Mouse (Mus musculus) G1E-ER4 (cell line): Measurements from ENCODE around the gene Atg4d. TPM values are rescaled to one million over a fixed set of nuclear protein-coding genes. Genes with fewer than 3 reads are reported as not detected.

Source experiments
- GATA1 ChIP-seq: IDR thresholded peaks from one replicate; pipeline ENCODE4 v1.8.0; 2012; ENCODE audit warnings: low read length, inconsistent platforms
- polyA plus RNA-seq: library from polyadenylated mRNA; stranded (reverse); fragments of >175 nt; gene quantifications from 2 replicates; pipeline ENCODE4 v1.2.3, GENCODE M21; 2012

Gene Atg4d
- polyA plus RNA-seq, 1 experiment, result 25.8 TPM

DNA sequence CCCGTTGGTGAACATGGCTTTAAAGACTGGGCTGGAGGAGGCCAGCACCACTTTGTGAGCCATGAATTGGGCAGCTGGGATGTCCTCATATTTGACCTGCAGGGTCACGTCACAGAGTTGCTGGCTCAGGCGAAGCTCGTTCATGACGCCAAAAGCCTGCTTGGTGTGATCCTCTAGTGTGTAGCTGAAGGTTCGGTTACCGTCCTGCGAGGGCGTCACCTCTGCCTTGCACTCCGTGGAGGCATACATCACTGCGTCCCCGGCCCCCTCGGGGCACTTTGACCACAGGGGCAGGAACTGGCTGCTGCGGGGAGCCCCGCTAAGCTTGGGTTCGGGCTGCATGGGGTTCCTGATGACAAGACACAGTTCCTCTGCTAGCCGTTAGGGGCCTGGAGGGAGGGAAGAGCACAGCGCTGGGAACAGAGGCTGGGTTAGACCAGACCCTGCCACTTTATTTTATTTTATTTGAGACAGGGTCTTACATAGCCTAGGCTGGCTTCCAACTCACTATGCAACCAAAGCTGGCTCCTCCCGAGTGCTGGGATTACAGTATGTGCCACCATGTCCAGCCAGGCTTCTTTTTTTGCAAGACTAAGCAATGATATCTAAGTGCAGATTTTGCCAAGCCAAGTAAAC lies 27.6 kb upstream of the Atg4d start:
- TF ChIP-seq GATA1, result no peak

DNA sequence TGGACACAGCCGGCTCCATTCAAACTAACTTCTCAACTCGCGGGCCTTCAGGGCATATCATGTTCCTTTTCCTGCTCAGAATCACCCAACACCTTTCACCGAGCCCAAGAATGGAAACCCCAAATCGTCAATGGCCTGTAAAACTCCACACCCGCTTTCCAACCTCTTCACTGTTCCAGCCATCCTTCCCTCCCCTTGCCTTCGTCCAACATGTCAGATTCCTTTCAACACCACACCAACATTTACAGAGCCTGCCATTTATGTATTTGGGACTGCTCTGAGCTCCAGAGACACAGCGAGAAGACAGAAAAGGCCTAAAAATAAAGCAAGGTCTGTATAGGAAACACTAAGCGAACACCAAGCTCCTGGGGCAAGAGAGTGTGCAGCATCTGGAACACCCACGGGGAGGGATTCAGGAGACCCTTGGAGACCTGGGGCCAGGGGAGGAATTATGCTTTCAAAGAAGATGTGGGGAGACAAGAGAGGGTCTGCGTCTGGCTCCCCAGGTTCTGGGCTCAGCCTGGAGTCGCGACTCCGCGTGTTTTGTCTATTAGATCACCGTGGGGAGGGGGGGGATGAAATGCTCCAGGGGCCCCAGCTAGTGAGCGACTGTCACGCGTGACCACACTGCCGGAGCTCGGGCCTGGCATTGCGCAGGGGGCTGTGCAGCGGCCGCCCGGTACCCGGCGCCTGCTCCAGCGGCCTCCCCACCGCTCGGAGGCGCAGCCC lies 26.9 kb upstream of the Atg4d start:
- no peak for TF ChIP-seq GATA1

DNA sequence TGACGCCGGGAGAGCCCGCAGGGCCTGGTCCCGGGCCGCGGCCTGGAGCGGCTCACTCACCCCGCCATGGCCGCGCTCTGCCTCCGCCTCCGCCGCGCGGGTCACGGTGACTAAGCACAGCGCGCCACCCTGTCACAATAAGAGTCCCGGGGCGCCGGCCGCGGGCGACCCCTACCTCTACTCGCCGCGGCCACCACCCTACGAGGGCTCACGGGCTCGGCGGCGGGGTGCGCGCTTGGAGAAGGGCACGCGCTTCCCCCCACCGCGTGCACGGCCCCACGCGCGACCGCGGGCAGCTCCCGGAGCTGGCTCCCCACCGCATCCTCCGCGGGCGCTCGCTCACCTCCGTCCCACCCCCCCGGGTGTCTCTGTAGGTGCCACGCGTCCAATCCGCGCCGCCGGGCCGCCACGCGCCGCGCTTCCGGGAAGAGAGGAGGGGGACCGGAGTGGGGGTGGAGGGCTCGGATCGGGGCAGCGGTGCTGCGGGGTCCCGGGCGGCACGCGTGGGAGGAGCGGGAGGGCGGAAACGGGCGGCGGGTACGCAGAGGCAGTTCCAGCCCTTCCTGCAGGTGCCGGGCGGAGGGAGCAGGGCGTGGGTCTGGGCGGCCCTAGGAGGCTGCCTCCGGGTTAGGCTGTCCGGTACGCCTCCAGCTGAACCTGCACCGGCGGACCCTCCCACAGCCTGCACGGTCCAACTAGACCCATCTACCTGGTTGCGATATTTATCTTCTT lies 26.2 kb upstream of the Atg4d start, which contains the start of gene Keap1:
TSS of gene Keap1 (minus strand) at position 629 of the 732 bp plus-strand sequence.
- no peak for TF ChIP-seq GATA1

DNA sequence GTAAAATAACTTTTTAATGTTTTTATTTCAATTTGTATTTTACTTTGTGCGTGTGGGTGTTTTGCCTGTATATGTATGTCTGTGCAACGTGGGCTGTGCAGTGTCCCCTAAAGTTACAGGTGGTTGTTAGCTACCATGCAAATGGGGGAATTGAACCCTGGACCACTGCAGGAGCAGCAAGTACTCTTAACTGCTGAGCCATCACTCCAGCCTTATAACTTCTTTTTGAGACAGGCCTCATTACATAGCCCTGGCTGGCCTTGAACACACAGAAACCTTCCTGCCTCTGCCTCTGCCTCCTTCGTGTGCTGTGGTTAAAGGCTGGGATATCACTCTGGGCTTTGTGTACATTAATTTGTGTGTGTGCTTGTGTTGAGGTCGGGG lies 25.6 kb upstream of the Atg4d start:
- TF ChIP-seq GATA1, result no peak

DNA sequence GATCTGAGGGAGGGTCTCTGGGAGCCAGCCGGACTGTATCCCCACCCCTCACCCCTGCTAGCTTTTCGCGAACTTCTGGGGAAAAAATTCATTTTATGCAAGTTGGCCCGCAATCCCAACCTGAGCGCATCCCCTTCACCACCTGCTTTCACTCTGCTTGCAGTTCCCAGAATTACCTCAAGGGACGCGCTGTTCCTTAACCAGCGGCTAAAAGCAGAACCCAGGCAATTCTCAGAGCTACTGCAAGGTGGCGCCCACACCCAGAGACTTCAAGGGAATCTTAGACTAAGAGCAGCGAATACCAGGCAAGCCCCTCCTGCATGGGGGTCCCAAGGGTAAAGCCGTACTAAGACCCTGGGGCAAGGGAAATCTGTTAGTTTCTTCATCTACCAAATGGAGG lies 23.8 kb upstream of the Atg4d start:
- TF ChIP-seq GATA1, result no peak

DNA sequence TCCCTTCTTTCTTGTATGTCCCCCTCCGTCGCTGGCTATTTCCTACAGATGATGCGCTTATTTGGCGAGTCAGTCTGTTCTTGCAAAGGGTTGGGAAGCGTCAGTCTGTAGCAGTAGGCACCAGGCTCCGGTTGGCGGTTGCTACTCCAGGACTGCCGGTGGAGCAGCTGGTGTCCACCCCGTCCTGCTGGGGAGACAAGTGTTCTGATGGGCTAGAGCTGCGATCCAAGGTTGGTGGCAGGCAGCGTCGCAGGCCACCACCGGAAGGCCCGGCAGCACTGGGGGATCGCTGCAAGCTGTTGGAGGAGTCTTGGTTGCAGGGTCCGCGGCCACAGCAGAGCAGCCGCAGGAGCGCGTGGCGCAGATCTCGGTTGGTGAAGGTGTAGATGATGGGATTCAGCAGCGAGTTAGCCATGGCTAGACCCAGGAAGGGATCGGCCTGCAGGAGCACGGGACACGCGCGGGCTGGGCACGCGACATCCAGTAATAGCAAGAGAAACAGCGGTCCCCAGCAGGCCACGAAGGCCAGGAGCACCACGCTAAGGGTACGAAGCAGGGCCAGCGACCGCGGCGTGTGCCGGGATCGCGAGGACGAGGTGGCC lies 21.2 kb upstream of the Atg4d start:
- TF ChIP-seq GATA1, result no peak

DNA sequence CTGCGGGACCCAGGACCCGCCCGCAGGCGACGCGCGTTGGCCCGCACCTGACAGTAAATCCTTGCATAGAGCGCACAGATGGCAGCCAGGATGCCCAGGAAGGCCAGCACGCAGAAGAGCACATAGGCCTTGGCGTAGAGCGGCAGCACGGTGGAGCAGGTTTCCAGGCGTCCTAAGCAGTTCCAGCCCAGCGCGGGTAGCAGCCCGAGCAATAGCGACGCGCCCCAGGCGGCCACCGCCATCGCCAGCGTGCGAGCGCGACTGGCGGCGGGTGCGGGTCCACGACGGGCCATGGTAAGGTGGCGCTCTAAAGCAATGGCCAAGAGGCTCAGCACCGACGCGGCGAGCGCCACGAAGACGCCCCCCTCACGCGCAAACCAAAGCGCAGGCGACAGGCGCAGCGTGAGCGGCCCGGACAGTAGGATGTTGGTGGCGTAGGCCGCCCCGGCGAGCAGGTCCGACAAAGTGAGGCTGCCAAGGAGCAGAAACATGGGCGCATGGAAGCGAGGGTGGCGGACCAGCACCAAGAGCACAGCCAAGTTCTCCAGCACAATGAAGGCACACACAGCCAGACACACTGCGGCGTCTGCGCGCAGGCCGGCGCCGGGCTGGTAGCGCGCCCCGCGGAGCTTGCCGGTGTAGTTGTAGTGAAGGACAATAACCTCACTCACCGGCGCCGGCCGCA lies 20.5 kb upstream of the Atg4d start:
- no peak for TF ChIP-seq GATA1

DNA sequence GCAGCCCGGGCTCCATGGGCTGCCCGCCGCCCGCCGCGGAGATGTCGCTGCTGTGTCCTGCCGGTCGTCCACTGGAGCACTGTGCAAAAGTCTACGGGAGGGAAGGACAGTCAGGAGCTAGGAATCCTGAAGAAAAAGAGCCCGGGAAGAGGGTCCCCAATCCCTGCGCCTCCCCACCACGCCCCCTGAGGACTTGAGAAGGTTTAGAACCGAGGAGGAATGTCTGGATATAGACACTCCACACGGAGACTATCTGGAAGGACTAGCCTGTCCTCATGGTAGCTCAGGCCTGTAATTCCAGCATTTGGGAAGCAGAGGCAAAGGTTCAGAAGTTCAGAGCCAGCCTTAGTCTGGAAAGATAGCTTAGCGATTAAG lies 20.0 kb upstream of the Atg4d start:
- no peak for TF ChIP-seq GATA1

DNA sequence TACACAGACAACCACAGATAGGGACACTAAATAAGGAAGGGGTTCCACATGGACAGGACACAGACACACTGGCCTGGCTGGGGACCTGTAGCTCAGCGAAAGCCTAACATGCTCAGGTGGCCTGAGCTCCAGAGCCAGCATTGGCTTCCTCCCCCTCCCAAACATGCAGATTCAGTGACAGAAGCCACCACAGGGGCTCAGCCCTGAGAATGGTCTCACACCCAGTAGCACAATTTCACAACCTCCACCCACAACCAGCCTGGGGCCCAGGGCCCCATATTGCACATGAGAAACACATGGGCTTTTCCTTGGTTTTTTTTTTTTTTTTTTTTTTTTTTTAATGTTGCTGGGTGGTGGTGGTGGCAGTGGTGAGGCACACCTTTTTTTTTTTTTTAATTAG lies 18.8 kb upstream of the Atg4d start:
- TF ChIP-seq GATA1, result no peak

DNA sequence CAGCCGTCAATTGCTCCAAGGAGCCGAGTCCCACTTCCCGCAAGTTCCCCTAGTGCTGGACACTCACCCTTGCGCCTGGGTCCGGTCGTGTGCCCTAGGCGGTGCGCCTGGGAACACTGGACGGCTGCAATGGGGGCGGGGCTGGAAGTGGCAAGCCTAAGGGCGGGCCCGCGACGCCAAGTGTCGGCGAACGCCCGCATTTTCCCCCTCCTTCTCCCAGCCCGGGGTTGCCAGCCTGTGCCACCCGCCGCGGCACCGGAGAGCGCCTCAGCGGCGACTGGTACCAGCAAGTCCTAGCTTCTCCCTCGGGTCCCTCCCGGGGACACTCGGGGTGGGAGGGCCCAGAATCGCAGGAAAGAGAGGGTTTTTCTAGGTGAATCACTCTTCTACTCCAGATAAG lies 16.8 kb upstream of the Atg4d start, which contains the start of gene S1pr5:
TSS of gene S1pr5 (minus strand) at position 118 of the 400 bp plus-strand sequence.
- TF ChIP-seq GATA1, result no peak

DNA sequence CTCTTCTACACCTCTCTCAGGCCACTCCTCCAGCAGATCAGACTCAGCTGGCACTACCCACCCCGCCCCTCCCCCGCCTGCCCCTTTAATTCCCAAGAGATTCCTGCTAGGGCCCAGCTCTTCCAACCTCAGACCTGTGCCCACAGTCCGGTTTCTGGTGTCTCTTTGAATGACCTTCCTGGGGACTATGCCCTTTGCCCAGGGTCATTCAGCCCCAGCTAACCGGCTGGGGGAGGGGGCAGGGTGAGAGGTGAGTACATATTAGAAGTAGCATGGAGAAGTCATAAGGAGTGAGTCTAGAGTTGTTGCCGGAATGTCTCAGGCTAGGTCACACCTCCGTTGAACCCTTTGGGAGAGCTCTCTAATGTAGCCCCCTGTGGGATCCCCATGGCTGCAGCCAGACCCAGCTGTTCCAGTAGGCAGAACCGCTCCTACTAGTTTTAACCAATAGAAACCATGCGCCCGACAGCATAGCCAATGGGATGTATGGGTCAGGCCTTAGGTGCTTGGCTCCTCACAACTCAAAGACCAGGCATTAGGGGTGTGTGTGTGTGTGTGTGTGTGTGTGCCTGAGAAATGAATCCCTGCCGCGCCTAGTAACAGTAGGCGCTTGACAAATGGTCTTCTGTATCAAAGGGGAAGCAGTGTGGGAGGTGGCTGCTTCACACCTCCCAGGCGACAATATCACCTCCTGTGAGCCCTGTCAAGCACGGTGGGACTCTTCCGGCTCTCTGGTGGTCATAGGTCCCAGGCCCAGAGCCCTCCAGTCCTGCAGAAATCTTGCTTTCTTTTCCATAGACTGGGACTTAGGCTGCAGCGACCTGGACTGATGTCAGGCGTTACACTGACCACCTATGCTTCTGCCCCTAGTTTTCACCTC lies 15.2 kb upstream of the Atg4d start:
- no peak for TF ChIP-seq GATA1

DNA sequence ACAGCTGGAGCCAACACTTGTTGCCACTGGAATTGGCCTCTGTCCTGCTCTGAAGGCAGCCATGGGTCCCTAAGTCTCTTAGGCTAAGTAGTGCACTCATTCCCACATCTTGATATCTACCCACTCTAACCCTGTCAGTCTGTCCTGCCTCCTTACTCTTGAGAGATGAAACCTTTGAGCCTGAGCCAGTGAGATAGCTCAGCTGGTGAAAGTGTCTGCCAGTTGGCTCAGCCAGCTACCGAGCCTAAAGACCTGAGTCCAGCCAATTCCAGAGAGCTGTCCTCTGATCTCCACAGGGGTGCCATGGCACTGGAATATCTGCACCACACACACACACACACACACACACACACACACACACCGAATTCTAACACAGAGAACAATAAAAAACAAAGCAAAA lies 14.6 kb upstream of the Atg4d start:
- TF ChIP-seq GATA1, result no peak

DNA sequence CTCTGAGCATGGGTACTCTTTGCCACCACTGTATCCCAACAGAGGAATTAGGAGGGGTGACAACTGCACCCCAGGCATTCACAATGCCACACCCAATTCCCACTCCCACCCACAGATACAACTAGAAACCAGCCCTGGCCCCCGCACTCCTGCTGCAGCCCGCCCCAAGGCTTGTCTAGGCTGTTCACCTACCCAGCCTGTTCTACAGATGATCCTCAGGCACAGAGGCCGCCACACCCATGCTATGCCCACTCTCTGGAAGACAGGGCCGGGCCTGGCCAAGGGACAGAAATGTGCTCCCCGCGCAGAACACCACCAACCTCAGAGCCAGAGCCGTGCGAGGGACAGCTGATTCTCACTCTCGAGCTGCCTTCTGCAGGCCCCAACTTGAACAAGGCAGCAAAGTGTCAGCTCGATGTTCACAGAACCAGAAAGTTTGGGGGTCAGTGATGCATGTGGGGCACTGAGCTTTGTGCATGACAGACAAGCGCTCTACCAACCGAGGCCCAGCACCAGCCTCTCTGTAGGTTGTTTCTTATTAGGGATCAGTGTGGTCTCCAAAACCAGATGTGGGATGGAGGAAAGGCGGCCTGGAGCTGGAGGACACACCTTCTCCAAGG lies 13.9 kb upstream of the Atg4d start:
- TF ChIP-seq GATA1, result no peak

DNA sequence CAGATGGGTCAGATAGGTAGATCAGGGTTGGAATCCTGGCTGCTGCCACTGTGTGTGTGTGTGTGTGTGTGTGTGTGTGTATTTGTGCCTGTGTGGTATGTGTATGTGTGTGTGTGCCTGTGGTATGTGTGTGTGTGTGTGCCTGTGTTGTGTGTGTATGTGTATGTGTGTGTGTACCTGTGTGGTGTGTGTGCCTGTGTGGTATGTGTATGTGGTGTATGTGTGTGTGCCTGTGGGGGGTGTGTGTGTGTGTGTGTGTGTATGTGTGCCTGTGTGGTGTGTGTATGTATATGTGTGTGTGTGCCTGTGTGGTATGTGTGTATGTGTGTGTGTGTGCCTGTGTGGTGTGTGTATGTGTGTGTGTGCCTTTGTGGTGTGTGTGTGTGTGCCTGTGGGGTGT lies 10.4 kb upstream of the Atg4d start:
- TF ChIP-seq GATA1, result no peak
